Mouse (Mus musculus) 416B (cell line): ENCODE measurements around the gene Dcbld2.
A peak's percentile ranks its signal among the peaks of the same experiment; 100 is the strongest.
"Not testable (repeated sequence)": the region's sequence is repeated elsewhere in the genome, so short reads cannot be mapped to it uniquely, and the experiment has no call there.

ENCODE experiments used
- DNase-seq: peaks from one replicate; pipeline ENCODE4 v3.0.0; 2011; ENCODE audit warnings: low read depth

The Dcbld2 gene

GRCm38 (mm10) chr16:58450648-58451047, 42.4 kb downstream of the Dcbld2 start:
- no peak for DNase-seq

GRCm38 (mm10) chr16:58451647-58452046, 43.4 kb downstream of the Dcbld2 start:
- no peak for DNase-seq

GRCm38 (mm10) chr16:58453138-58453537, 44.9 kb downstream of the Dcbld2 start:
- no peak for DNase-seq

GRCm38 (mm10) chr16:58453820-58454219, 45.6 kb downstream of the Dcbld2 start:
- DNase-seq = no peak

- DNase-seq = peak; percentile 73
These were observed 46.4 kb downstream of the Dcbld2 start for GRCm38 (mm10) chr16:58454617-58455016.

GRCm38 (mm10) chr16:58455118-58455517, 46.9 kb downstream of the Dcbld2 start:
- no peak for DNase-seq

- no peak for DNase-seq
These were observed 48.2 kb downstream of the Dcbld2 start for GRCm38 (mm10) chr16:58456445-58456844.

GRCm38 (mm10) chr16:58456991-58457390, 48.7 kb downstream of the Dcbld2 start:
- no peak for DNase-seq

- DNase-seq = not testable (repeated sequence)
These were observed 51.7 kb downstream of the Dcbld2 start for GRCm38 (mm10) chr16:58459966-58460365.

- DNase-seq = no peak
These were observed 52.1 kb downstream of the Dcbld2 start for GRCm38 (mm10) chr16:58460386-58460785.

- peak; percentile 42 for DNase-seq
These were observed 53.7 kb downstream of the Dcbld2 start for GRCm38 (mm10) chr16:58461856-58462518.

- DNase-seq = no peak
These were observed 54.3 kb downstream of the Dcbld2 start for GRCm38 (mm10) chr16:58462519-58462918.

GRCm38 (mm10) chr16:58464051-58464450, 55.8 kb downstream of the Dcbld2 start:
- no peak for DNase-seq

GRCm38 (mm10) chr16:58465412-58465811, 57.2 kb downstream of the Dcbld2 start:
- DNase-seq = no peak

GRCm38 (mm10) chr16:58470061-58470460, 61.8 kb downstream of the Dcbld2 start:
- no peak for DNase-seq

- DNase-seq = no peak
These were observed 62.6 kb downstream of the Dcbld2 start for GRCm38 (mm10) chr16:58470841-58471240.

- no peak for DNase-seq
These were observed 66.6 kb downstream of the Dcbld2 start for GRCm38 (mm10) chr16:58474875-58475274.

- no peak for DNase-seq
These were observed 67.4 kb downstream of the Dcbld2 start for GRCm38 (mm10) chr16:58475544-58476154.

- DNase-seq = no peak
These were observed 68.1 kb downstream of the Dcbld2 start for GRCm38 (mm10) chr16:58476363-58476762.

- peak; percentile 28 for DNase-seq
These were observed 71.7 kb downstream of the Dcbld2 start for GRCm38 (mm10) chr16:58479898-58480448.

GRCm38 (mm10) chr16:58481219-58481905, 73.1 kb downstream of the Dcbld2 start:
- peak; percentile 76 for DNase-seq

GRCm38 (mm10) chr16:58481906-58482270, 73.6 kb downstream of the Dcbld2 start:
- no peak for DNase-seq

- DNase-seq = no peak
These were observed 74.1 kb downstream of the Dcbld2 start for GRCm38 (mm10) chr16:58482296-58482695.
